Mouse (Mus musculus): Measurements from ENCODE around the gene Dgki. TPM values are rescaled to one million over a fixed set of nuclear protein-coding genes. Genes with fewer than 3 reads are reported as not detected.

Gene Dgki
- total RNA-seq, 4 experiments from 2014 or later: 2.3 to 6.9 (median 4.9) TPM

GRCm38 (mm10) chr6:36905965-36906364 lies 394.0 kb downstream of the Dgki start:
- no peak for DNase-seq

- DNase-seq: no peak
Observed at GRCm38 (mm10) chr6:36904911-36905310, 395.1 kb downstream of the Dgki start.

- no peak for DNase-seq
Observed at GRCm38 (mm10) chr6:36903821-36904220, 396.2 kb downstream of the Dgki start.

- DNase-seq: no peak
Observed at GRCm38 (mm10) chr6:36903159-36903794, 396.7 kb downstream of the Dgki start.

- no peak for DNase-seq
Observed at GRCm38 (mm10) chr6:36899872-36900271, 400.1 kb downstream of the Dgki start.

- no peak for DNase-seq
Observed at GRCm38 (mm10) chr6:36898412-36898811, 401.6 kb downstream of the Dgki start.

GRCm38 (mm10) chr6:36897616-36898149 lies 402.3 kb downstream of the Dgki start:
- DNase-seq: no peak

- DNase-seq: no peak
Observed at GRCm38 (mm10) chr6:36896656-36897055, 403.3 kb downstream of the Dgki start.

- DNase-seq: no peak
Observed at GRCm38 (mm10) chr6:36891820-36892219, 408.2 kb downstream of the Dgki start.

GRCm38 (mm10) chr6:36890776-36891175 lies 409.2 kb downstream of the Dgki start:
- DNase-seq: no peak

GRCm38 (mm10) chr6:36890296-36890695 lies 409.7 kb downstream of the Dgki start:
- DNase-seq: peak; percentile 8

GRCm38 (mm10) chr6:36881309-36881708 lies 418.7 kb downstream of the Dgki start:
- no peak for DNase-seq

GRCm38 (mm10) chr6:36880643-36881263 lies 419.2 kb downstream of the Dgki start:
- DNase-seq: no peak

- no peak for DNase-seq
Observed at GRCm38 (mm10) chr6:36877399-36877798, 422.6 kb downstream of the Dgki start.

GRCm38 (mm10) chr6:36876426-36876825 lies 423.6 kb downstream of the Dgki start:
- DNase-seq: no peak

- DNase-seq: peak; percentile 12
Observed at GRCm38 (mm10) chr6:36875926-36876325, 424.1 kb downstream of the Dgki start.

GRCm38 (mm10) chr6:36872876-36873275 lies 427.1 kb downstream of the Dgki start:
- DNase-seq: no peak

GRCm38 (mm10) chr6:36868217-36868616 lies 431.8 kb downstream of the Dgki start:
- DNase-seq: no peak

- no peak for DNase-seq
Observed at GRCm38 (mm10) chr6:36858258-36859041, 441.5 kb downstream of the Dgki start.

- no peak for DNase-seq
Observed at GRCm38 (mm10) chr6:36857627-36858257, 442.2 kb downstream of the Dgki start.

GRCm38 (mm10) chr6:36850422-36851129 lies 449.4 kb downstream of the Dgki start:
- peak; percentile 74 for DNase-seq

GRCm38 (mm10) chr6:36845288-36845687 lies 454.7 kb downstream of the Dgki start:
- DNase-seq: no peak
